Mouse (Mus musculus) embryo, embryonic 11.5 days (tissue): ENCODE measurements around the gene Xrcc1.

ENCODE experiments used
- DNase-seq: peaks from one replicate; pipeline ENCODE4 v3.0.0-alpha.2; 2012; ENCODE audit warnings: low read depth, low spot score

Xrcc1 gene

DNA sequence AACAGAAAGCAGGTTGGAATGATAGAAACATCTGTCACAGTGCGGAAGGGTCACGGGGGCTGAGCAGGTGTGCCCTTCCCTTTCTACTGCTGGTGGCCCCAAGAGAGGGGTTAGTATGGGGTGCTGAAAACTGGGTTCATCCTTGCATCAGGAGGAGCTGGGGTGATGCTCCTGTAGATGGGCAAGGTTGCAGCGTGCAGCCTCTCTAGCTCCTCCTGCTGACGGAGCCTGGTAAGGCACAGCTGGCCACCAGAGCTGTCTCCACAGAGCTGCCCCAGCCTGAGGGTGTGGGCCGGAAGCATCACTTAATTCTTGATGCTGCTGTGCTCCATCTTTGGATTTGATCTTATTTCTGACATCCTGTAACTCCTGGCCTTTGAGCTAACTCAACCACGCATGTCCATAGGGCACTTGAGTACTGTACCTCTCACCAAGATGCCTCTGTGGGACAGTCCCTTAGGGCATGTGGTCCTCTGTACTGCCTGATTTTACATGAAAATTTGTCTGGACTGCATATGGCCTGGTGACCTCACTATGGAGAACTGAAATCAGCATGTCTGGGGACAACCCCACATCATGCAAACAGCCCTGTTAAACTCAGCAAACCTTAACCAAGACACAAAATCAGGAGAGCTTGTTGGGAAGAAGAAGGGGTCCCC lies 18.6 kb downstream of the Xrcc1 start:
- DNase-seq = no peak

DNA sequence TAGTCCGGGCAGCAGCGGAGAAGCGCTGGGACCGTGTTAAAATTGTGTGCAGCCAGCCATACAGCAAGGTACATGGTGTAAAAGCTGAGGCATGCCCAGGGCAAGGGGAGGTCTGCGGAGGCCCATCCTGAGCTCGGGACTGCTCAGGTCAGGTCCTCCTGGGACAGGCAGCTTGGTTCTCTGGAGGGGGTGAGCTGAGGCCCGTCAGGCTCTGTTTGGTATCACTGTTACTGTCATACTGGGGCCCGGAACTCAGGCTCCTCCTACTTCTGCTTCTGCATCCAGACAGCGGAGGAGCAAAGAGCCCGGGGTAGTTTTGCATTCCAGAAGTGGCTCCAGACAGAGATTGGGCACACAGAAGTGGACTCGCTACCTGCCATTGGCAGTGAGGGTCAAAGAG lies 19.5 kb downstream of the Xrcc1 start:
- no peak for DNase-seq

DNA sequence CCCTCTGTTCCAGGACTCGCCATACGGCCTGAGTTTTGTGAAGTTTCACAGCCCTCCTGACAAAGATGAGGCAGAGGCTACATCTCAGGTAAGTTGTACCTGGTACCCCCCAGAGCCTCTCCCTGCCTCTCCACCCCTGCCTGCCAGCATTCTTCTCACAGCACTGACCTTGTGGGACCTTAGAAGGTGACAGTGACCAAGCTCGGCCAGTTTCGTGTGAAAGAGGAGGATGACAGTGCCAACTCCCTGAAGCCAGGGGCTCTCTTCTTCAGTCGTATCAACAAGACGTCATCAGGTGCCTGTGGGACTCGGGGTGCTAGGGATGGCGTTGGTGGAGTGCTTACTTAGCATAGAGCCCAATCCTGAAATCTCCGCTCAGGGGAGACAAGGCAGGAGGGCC lies 20.1 kb downstream of the Xrcc1 start:
- no peak for DNase-seq

DNA sequence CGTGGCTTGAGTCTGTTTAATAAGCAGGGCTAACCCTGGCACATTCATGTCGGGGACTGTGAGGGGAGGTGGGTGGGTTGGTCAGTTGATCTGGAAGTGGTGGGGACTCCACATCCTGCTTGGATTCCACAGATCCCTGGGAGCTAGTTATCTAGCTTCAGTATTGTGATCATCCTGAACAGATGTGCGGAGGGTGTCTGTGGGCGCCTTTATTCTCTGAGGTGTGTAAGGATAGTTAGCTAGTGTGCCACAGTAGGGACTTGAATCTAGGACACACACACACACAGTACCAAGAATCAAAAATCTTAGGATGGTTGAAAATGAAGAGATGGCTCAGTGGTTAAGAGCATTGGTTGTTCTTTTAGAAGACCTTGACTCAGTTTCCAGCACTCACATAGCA lies 22.4 kb downstream of the Xrcc1 start:
- DNase-seq = no peak

DNA sequence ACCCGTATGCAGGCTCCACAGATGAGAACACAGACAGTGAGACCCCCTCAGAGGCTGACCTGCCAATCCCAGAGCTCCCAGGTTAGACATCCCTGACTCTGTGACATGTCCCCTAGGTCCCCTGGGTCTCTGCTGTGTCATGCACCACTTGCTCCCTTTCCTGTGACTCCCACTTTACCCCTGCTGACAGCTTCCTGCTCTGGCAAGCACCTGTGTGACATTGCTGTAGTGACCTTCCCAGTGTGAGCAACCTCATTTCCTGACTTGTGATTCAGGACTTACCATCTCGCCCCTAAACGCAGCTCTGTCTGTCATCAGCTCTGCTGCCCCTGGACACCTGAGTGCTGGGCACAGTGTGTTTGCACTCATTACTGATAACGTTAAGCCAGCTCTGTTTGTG lies 25.0 kb downstream of the Xrcc1 start:
- DNase-seq = no peak

DNA sequence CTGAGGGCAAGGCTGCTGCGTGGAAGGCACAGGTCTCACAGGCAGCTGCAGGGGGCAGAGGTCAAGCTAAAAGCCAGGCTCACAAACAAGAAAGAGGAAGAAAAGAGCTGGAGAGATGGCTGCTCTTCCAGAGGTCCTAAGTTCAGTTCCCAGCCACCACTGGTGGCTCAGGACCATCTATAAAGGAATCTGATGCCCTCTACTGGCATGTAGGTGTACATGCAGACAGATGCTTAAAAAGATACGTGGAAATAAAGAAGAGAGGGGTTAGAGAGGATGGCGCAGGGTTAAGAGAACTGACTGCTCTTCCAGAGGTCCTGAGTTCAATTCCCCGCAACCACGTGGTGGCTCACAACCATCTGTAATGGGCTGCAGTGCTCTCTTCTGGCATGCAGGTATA lies 26.4 kb downstream of the Xrcc1 start:
- DNase-seq = no peak

DNA sequence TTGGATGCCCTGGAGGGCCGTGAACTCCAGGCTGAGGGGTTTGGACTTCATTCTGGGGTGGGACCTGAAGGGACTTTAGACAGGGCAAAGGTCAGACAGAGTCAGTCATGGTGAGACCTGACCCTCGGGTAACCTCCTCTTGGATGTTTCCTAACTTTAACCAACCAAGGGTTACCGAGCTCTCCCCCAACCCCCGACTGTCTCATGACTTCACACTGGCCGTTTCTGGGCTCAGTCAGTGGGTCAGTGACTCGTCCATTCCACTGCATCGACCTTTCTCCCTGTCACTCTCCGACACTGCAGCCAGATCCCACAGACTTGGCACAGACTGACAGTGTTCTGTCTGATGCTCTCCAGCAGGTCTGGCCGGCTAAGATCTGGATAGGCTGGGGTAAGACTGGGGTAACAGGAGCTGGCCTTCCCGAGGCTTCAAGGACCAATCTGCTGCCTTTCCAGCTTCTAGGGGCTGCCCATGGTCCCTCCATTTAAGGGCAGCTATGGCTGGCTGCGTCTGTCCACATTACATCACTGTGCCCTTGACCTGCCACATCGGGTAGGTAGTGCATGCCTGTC lies 28.2 kb downstream of the Xrcc1 start:
- no peak for DNase-seq

DNA sequence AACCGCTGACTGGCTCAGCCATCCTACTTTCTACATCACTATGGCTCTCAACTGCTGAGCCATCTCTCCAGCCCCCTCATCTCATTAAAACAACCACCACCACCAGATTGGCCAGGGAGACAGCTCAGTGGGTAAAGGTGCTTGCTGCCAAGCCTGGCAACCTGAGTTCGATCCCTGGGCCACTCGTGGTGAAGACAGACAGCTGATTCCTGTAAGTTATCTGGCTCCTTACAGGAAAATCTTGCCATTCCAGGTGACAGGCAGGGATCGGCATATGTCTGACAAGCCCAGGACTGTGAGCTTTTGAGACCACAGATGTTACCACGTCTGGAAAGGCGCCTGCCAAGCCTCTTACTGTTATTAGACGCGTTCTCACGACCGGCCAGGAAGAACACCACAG lies 31.7 kb downstream of the Xrcc1 start:
- DNase-seq = no peak

DNA sequence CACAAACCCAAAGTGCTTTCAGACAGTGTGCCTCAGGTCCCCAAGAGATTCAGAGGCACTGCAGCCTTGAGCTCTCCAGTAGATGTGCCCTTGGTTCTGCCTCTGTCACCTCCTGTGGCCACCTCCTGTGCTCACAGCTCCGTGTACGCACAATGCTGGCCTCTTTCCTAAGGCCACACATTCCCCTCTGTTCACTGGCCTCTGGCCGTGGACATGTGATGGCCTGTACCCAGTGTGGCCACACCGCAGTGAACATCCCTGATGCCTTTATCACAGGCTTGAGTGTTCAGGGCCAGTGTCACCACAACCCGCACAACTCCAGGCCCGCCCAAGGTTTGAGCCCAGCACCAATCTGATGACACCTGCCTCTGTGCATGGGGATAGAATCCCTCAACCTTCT lies 38.8 kb downstream of the Xrcc1 start:
- no peak for DNase-seq

DNA sequence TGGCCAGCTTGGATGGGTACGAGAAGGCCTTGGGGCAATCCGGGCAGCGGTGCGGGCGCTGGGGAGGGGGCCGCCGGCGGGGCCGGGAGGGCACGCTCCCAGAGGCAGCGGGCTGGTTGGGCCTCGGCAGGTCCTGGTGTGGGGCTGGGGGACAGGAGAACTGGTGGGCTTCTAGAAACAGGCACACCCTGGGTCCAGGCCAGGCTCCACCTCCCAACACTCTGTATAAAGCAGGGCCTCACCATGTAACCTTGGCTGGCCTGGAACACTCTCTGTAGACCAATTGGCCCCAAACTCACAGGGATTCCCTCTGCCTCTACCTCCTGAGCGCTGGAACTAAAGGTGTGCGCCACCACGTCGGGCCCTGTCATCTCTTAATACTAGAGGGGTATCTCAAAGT lies 39.9 kb downstream of the Xrcc1 start:
- no peak for DNase-seq

DNA sequence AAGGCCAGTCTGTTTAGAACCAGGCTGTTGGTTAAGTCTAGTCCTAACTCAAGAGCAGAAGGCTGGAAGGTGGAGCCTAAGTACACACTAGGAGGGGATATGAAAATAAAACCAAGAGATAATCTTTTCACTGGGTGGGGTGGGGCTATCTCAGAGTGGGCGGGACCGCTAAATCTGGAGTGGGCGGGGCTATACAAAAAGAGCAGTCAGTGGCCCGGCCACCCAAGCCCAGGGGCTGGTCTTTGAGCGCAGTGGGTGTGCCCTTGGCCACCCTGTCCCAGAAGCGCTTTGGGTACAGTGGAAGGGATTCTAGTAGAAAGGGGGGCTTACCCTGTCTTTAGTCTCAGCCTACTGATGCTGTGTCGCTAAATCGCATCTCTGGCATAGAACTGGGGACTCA lies 40.7 kb downstream of the Xrcc1 start:
- no peak for DNase-seq

DNA sequence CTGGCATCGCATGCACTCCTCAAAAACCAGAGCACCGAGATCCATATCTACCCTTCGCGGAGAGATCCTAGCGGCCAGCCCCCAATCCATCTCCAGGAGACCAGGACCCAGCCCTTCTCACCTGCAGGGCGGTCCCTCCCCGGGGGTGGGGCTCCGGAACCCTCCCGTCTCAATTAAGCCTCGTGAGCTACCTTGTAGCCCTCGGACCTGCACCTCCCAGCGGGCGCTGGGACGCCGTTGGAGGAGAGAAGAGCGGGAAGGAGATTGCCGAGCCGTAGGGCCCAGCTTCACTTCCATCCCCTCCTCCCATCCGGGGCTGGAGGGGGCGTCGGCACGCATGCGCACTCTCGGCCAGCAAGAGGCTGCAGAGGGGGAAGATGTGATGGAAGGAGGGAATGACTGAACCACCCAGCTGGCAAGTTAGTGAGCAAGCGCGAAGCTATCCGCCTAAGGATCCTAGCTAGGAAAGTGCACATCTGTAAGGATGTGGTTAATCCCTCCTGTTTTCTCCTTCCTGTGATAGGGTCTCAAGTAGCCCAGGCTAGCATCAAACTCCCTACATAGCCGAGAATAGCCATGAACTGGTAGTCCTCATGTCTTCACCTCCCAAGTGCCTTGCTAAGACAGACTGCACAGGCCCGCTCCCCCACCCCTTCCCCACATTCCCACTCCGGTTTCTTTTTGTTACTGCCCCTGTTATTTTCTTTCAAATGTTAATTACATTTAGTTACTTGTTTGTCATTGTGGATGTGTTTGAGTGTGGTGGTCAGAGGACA lies 41.4 kb downstream of the Xrcc1 start, which contains the start of the genes Ethe1 and Zfp575:
Ethe1 (plus strand) TSS at position 214 of the 776 bp plus-strand sequence.
Zfp575 (minus strand) TSS at position 312 of the 776 bp plus-strand sequence.
- DNase-seq = peak; percentile 63

DNA sequence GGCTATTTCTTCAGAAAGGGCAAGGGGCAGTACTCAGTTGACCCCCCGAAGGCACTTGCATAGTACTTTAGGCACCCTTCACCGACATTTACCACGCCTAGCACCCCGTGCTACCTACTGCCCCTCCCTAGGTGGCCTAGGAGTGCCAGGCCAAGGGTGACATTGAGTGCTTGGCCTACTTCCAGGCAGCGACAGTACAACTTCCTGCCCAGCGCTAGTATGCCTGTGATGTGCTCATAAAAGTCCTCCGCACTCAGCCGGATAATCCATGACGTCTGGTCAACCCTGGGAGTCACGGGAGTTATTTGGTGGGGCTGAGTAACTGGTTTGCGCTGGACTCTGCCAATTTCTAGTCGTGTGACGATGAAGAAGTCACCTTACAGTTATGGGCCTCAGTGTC lies 42.2 kb downstream of the Xrcc1 start:
- DNase-seq = no peak

DNA sequence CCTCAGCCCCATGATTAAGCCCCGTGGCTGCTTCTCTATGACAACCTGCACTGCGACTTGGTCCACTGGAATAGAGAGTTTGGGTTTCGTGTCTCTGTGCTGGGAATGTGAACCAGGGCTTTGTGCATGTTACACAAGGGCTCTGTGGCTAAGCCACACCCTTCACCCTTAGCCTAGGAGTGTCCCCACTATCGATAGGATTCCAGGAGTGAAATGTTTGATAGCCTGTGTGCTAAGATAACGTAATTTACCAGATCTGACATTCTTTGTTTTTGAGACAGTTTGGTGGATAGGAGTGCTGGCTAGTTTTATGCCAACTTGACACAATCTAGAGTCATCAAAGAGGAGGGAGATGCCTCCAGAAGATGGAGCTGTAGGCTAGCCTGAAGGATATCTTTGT lies 45.6 kb downstream of the Xrcc1 start:
- no peak for DNase-seq

DNA sequence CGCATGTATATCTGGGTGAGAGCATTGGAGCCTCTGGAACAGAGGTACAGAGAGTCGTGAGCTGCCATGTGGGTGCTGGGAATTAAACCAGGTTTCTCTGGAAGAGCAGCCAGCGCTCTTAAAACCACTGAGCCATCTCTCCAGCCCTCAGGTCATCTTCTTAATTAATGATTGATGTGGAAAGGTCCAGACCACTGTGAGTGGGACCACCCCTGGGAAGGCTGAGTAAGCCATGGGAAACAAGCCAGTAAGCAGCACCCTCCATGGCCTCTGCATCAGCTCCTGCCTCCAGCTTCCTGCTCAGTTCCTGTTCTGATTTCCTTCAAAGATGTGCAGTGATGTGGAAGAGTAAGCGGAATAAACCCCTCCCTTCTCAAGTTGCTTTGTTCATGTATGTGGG lies 46.1 kb downstream of the Xrcc1 start:
- no peak for DNase-seq

DNA sequence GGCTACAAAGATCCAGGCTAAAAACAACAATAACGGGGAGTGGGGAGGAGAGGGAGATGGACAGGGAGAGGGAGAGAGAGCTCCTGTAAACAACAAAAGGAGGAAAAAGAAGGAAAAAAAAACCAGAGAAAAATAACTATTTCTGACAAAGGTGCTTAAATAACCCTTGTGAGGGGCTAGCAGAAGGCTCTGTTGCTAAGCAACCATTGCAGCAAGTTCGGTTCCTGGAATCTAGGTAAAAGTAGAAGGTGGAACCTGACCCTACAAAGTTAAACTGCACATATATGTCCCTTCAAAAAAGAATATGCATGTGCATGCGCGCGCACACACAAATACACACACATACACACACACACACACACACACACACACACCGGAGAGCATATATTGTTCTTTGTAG lies 46.7 kb downstream of the Xrcc1 start:
- no peak for DNase-seq

DNA sequence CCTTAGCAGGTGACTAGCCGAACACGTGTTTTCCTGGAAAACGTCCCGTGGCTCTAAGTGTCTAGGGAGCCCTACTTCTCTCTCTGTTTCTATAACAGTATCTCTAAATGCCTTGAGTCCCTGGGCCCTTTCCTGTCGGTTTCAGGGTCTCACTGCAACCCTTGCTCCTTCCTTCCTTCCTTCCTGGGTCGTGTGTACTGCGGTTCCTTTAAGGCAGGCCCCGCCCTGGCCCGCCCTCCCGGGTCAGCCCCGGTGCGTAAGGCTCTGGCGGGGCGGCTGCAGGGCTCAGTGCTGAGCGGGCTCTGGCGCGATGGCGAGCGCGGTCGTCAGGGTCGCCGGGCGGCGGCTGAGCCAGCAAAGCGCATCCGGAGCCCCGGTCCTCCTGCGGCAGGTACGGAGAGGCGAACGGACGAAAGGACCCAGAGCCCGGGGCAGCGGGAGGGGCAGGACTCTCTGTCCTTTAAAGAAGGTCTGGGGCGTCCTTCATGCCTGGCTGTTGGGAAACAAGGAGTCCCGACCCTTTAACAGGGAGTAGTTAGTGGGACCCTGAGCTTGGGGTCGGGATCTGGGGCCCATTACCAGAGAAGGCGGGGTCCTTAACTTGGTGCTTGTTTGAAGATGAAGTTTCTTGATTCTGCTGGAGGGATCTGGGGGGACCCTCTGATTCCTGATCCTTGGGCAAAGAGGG lies 47.7 kb downstream of the Xrcc1 start:
- peak; percentile 43 for DNase-seq

DNA sequence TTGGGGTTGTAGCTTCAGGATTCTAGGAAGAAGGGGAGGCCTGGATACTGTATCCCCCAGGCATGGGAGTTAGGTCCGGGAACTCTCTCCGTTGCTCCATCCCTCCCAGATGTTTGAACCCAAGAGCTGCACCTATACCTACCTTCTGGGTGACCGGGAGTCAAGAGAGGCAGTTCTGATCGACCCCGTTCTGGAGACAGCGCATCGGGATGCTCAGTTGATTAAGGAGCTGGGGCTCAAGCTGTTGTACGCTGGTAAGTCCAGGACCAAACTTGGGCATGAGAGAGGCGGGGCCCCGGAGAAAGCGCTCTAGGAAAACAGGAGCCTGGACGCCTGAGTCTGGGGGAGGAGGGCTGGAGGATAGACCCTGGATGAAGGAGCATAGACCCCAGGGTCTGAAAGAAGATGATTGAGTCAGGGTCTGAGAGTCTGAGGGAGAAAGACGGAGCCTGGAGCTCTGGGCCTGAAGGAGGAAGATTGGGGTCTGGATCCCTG lies 48.3 kb downstream of the Xrcc1 start:
- DNase-seq = no peak

DNA sequence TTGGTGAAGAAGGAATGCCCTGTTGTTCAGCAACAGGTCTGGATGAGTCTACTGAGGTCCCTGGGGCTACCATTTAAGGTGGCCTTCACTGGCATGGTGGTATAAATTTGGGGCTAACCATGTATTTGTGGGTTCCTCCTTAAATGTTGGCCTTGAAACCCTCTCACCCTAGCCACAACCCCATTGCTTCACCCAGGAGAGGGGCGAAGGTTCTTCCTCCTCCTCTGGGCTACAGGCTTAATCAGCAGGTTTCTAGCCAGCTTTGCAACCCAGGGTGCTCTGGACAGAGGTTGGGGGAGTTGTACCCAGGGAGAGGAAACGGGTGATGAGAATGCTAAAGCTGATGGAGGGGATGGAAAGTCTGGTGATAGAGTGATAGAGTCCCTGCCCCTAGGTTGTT lies 49.4 kb downstream of the Xrcc1 start:
- DNase-seq = no peak

DNA sequence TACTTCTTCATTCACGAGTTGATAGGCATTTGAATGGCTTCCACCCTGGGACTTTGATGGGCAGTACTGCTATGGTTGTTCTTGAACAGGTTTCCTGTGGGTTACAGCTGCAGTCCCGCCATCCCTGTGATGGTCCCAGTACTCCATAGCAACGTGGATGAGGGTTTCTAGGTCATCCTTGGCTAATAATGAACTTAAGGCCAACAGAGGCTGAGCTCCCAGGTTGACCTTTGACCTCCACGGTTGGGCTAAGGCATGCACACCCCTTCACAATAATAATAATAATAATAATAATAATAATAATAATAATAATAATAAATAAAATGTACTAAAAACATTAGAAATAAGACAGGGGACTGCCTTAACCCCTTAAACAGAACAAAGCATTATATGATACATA lies 52.0 kb downstream of the Xrcc1 start:
- DNase-seq = no peak

DNA sequence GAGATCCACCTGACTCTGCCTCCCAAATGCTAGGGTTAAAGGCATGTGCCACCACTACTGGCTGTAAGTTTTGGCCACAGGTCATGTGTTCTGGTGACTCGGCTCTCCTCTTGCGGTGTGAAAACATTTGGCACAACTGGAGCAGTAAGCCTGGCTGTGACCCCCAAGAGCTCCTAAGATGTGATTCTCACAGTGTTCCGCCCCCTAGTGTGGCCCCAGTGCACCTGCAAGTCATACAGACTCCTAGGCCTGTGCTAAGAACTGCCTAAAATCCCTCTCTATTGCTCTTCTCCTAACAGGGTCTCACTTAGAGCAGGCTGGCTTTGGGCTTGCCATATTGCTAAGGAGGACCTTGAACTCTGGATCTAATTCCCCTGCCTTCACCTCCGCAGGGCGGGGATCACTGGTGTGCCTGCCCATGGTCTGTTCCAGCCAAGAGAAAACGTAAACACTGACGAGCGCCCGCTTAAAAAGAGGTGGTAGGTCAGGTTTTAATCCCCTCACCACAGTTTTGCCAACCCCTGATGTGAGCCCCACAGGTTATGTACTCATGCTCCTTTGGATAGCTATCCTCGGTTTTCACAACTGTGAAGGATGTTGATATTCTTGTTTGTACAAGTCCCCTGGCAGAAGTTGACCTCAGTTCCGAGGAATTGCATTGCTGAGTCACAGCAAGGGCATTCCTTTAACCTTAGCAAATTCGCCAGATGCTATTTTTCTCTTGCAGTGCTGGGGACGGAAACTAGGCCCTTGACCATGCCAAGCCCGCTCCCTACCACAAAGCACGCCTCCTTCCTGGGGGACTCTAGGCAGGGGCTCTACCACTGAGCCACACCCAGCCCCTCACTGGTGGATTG lies 53.4 kb downstream of the Xrcc1 start:
- DNase-seq = no peak
